Mouse (Mus musculus): Measurements from ENCODE around the gene Vps53.

GRCm38 (mm10) chr11:76077341-76077740 lies 102.1 kb downstream of the Vps53 start:
- TF ChIP-seq CTCF (IDR thresholded peaks at IDR 0.05) = no peak
- no peak for TF ChIP-seq EP300 (IDR thresholded peaks at IDR 0.05)
